Mouse (Mus musculus) liver, embryonic 14.5 days (tissue): Measurements from ENCODE around the gene Lrp1. TPM values are rescaled to one million over a fixed set of nuclear protein-coding genes. Genes with fewer than 3 reads are reported as not detected.

Experiments used
- ATAC-seq: fragments of 200-750 bp; cut with Nextera tagmentation; 2 replicates; pipeline ENCODE4 v1.8.0; 2017; ENCODE audit warnings: moderate number of reproducible peaks, mild to moderate bottlenecking, moderate library complexity; ENCODE audit not compliant: insufficient read depth
- DNase-seq, 3 experiments: peaks; one replicate each; pipeline ENCODE4 v3.0.0-alpha.2; 2012 to 2013; ENCODE audit warnings: low read depth in 3 of 3, low spot score in 3 of 3
- H3K27ac ChIP-seq: fragments of 300-500 bp; sonication (generic); 2 replicates; pipeline ENCODE4 v1.5.1; 2014; ENCODE audit warnings: moderate library complexity, mild to moderate bottlenecking, control low read depth, inconsistent platforms
- H3K27me3 ChIP-seq: fragments of 300-500 bp; sonication (generic); 2 replicates; pipeline ENCODE4 v1.6.1; 2014; ENCODE audit warnings: mild to moderate bottlenecking, low read length, moderate library complexity; ENCODE audit not compliant: control insufficient read depth, insufficient read depth
- H3K36me3 ChIP-seq: fragments of 300-500 bp; sonication (generic); replicated peaks from 2 replicates; pipeline ENCODE4 v1.6.1; 2014; ENCODE audit warnings: low read depth; ENCODE audit not compliant: control insufficient read depth, insufficient read depth
- H3K4me1 ChIP-seq, 2 experiments: fragments of 200-500 bp in 1 of 2; fragments of 300-500 bp in 1 of 2; sonication (generic) in 1 of 2; replicated peaks; 2 replicates each; pipeline ENCODE4 v1.6.1; 2012 to 2014; ENCODE audit warnings: antibody characterized with exemption in 1 of 2, inconsistent platforms in 1 of 2, low read length in 1 of 2; ENCODE audit not compliant: control insufficient read depth in 2 of 2, insufficient read depth in 2 of 2
- H3K4me2 ChIP-seq: fragments of 300-500 bp; sonication (generic); 2 replicates; pipeline ENCODE4 v1.6.1; 2014; ENCODE audit warnings: low read depth, mild to moderate bottlenecking, control low read depth, moderate library complexity
- H3K4me3 ChIP-seq, 2 experiments: fragments of 200-500 bp in 1 of 2; fragments of 300-500 bp in 1 of 2; sonication (generic) in 1 of 2; 2 replicates each; pipeline ENCODE4 v1.5.1; 2012 to 2014; ENCODE audit warnings: low read depth in 2 of 2, low read length in 2 of 2, mild to moderate bottlenecking in 2 of 2, control low read depth in 1 of 2, inconsistent platforms in 1 of 2, moderate library complexity in 1 of 2; ENCODE audit not compliant: insufficient read depth in 1 of 2
- H3K9ac ChIP-seq: fragments of 300-500 bp; sonication (generic); replicated peaks from 2 replicates; pipeline ENCODE4 v1.6.1; 2014; ENCODE audit warnings: mild to moderate bottlenecking, control low read depth, moderate library complexity
- H3K9me3 ChIP-seq: fragments of 300-500 bp; sonication (generic); 2 replicates; pipeline ENCODE4 v1.6.1; 2016; ENCODE audit warnings: low read length, mixed read lengths; ENCODE audit not compliant: control insufficient read depth
- CTCF ChIP-seq: IDR thresholded peaks from 2 replicates; pipeline ENCODE4 v1.5.1; 2016; ENCODE audit warnings: antibody characterized with exemption, low read depth, control low read depth
- EP300 ChIP-seq: IDR thresholded peaks from 2 replicates; pipeline ENCODE4 v1.6.1; 2016; ENCODE audit warnings: antibody characterized with exemption, low read depth
- WGBS: fragments of 180-500 bp; shearing (Covaris S2); extraction: QIAGEN DNeasy Blood & Tissue Kit; methylation state at CpG from one replicate; pipeline ENCODE4 v1.1.7; 2014; ENCODE audit not compliant: insufficient replicate concordance; 5-methylcytosine and 5-hydroxymethylcytosine counted together
- polyA plus RNA-seq, 2 experiments: library from polyadenylated mRNA; depleted of rRNA in 1 of 2; stranded (reverse) in 1 of 2; unstranded in 1 of 2; fragments of >200 nt; fragmentation: Nextera tagmentation in 1 of 2; extraction: Ambion mirVana in 1 of 2; gene quantifications; 2 replicates each; pipeline versions ENCODE4 v1.2.1 to v1.2.3; 2012 to 2014

The Lrp1 gene
- polyA plus RNA-seq, 2 experiments = 13.2 to 18.2 TPM

DNA sequence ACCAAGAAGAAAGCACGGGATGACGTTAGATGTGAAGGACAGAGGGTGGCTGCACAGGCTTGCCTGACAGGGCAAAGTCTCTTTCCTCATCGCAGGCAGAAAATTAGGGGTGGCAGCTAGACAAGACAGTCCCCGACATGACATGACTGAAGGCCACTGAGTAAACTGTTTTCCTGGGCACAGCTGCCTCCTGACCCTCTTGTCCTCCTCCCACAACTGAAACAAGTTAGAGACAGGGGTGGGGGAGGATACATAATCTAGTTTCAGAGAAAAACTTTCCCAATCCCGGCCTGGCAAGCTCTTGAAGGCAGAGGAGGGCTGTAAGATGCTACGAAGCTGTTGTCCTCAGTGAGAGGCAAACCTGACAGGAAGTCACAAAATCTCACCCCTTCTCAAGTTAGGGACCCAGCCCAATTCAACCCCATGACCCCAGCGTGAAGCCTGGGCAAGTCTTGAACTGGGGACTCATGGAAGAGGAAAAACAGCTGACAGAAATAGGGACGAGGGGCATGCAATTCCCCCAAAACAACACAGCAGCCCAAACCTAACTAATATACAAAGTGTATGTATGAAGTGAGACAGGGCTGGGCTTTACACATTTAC, 1.7 kb downstream of the Lrp1 start:
- no peak overlapping the region for H3K27ac ChIP-seq
- no peak for TF ChIP-seq EP300
- no peaks in the 10 kb centered on the region for H3K9me3 ChIP-seq
- peak overlapping the region; percentile 49 to 55; a peak in 3 of 4 replicates for H3K4me3 ChIP-seq
- peak overlapping the region; percentile 9; the same call in 1 of the 2 replicates for H3K9ac ChIP-seq
- no peak for DNase-seq
- peaks cover 0 to 15% of the 10 kb centered on the region in 2 experiments; a peak in 2 of 4 replicates for H3K4me1 ChIP-seq
- H3K36me3 ChIP-seq = no peaks in the 10 kb centered on the region
- peak overlapping the region; percentile 54 for H3K4me2 ChIP-seq
- WGBS = 26% methylated on average over 8 of the region's 8 CpGs
- no peak for ATAC-seq
- H3K27me3 ChIP-seq = peaks cover 34% of the 10 kb centered on the region

GRCm38 (mm10) chr10:127618173-127618572, 2.8 kb downstream of the Lrp1 start:
- H3K4me1 ChIP-seq = peaks cover 0 to 15% of the 10 kb centered on the region in 2 experiments; a peak in 2 of 4 replicates
- H3K27ac ChIP-seq = no peak overlapping the region
- no peak overlapping the region; a peak in 1 of 4 replicates for H3K4me3 ChIP-seq
- H3K27me3 ChIP-seq = peaks cover 34% of the 10 kb centered on the region
- peak overlapping the region; percentile 54 for H3K4me2 ChIP-seq
- DNase-seq (no peak), ATAC-seq (no peak)
- no peaks in the 10 kb centered on the region for H3K9me3 ChIP-seq
- no peak overlapping the region for H3K9ac ChIP-seq
- no peaks in the 10 kb centered on the region for H3K36me3 ChIP-seq
- 25% methylated on average over 6 of the region's 6 CpGs for WGBS
- TF ChIP-seq CTCF (no peak), EP300 (no peak)

- peaks cover 0 to 17% of the 10 kb centered on the region in 2 experiments; a peak in 2 of 4 replicates for H3K4me1 ChIP-seq
- H3K4me2 ChIP-seq = no peak overlapping the region
- no peak for DNase-seq
- H3K9me3 ChIP-seq = no peaks in the 10 kb centered on the region
- no peak overlapping the region for H3K4me3 ChIP-seq
- ATAC-seq = no peak
- 38% methylated on average over 4 of the region's 4 CpGs for WGBS
- no peak overlapping the region for H3K27ac ChIP-seq
- H3K9ac ChIP-seq = no peak overlapping the region
- TF ChIP-seq CTCF (no peak), EP300 (no peak)
- no peaks in the 10 kb centered on the region for H3K36me3 ChIP-seq
- peaks cover 34% of the 10 kb centered on the region for H3K27me3 ChIP-seq
Observed at GRCm38 (mm10) chr10:127617294-127617693, 3.7 kb downstream of the Lrp1 start.

- H3K27me3 ChIP-seq = peaks cover 28% of the 10 kb centered on the region
- DNase-seq (no peak), ATAC-seq (no peak)
- H3K4me2 ChIP-seq = no peak overlapping the region; the same call in 1 of the 2 replicates
- no peak overlapping the region for H3K4me3 ChIP-seq
- WGBS = 44% methylated on average over 7 of the region's 7 CpGs
- H3K9me3 ChIP-seq = no peaks in the 10 kb centered on the region
- no peak overlapping the region for H3K27ac ChIP-seq
- H3K4me1 ChIP-seq = peaks cover 0 to 17% of the 10 kb centered on the region in 2 experiments; a peak in 2 of 4 replicates
- H3K9ac ChIP-seq = no peak overlapping the region
- TF ChIP-seq CTCF (no peak), EP300 (no peak)
- no peaks in the 10 kb centered on the region for H3K36me3 ChIP-seq
Observed at GRCm38 (mm10) chr10:127616261-127616679, 4.7 kb downstream of the Lrp1 start.

DNA sequence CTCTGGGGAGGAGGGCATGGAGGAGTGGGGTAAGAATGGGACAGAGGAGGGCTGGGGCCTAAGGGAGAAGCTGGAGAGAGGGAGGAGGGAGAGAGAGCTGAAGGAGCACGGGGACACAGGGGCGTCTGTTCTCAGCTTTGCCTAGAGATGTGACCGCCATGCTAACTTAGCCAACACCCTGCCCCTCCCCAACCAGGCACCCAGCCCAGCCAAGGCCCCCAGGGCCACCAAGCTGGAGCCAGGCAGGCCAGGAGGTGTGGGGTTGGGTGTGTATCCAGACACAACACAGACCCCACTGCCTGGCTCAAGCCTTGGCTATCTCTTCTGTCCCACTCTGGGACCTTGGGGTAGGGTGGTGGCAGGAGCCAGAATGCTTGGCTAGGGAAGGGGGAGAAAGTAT, 5.4 kb downstream of the Lrp1 start:
- 40% methylated on average over 3 of the region's 3 CpGs for WGBS
- no peak overlapping the region for H3K4me2 ChIP-seq
- no peak overlapping the region for H3K27ac ChIP-seq
- TF ChIP-seq EP300 (no peak), CTCF (no peak)
- H3K9me3 ChIP-seq = no peaks in the 10 kb centered on the region
- H3K4me3 ChIP-seq = no peak overlapping the region
- no peak for ATAC-seq
- H3K4me1 ChIP-seq = peaks cover 0 to 17% of the 10 kb centered on the region in 2 experiments; a peak in 2 of 4 replicates
- H3K36me3 ChIP-seq = no peaks in the 10 kb centered on the region
- DNase-seq = no peak
- H3K27me3 ChIP-seq = peaks cover 24% of the 10 kb centered on the region
- no peak overlapping the region for H3K9ac ChIP-seq
